Mouse (Mus musculus) ovary, postnatal 10 days (tissue): ENCODE measurements around the gene Tmem8b.
A peak's percentile ranks its signal among the peaks of the same experiment; 100 is the strongest.

Experiments used
- DNase-seq: peaks from one replicate; pipeline ENCODE4 v3.0.0; 2022; ENCODE audit warnings: low spot score

Gene Tmem8b

DNA sequence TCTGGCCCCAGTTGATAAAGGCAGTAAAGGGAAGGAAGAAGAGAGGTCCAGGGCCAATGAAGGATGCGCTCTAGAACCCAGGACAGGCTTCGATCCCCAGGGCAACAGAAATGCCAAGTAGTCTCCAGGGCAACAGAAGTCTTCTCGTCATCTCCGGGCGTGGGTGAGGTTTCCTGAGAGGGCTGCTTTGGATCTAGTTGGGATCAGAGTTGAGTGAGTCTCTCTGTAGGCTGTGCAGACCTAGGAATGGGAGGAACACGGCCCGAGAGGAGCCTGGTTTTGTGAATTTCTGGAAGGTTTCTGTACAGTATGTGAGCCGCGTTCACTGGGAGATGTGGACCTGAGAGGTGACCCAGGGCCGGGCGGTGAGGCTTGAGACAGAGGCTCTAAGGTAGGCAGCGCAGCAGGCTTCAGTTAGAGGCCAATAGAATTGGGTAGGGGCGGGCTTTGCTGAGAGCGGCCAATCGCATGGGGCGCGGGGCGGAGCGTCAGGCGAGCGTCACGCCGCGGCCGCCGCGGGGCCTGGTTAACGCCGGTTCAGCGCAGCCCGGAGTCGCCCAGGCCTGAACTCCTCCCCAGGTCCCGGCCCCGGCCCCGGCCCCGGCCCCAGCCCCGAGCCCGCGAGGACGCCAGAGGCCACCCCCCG is at the start of gene Tmem8b, which contains the start of gene Fam221b:
Gene Tmem8b (plus strand): TSS at position 190 of the 646 bp plus-strand sequence.
Gene Fam221b (minus strand): TSS at position 364 of the 646 bp plus-strand sequence.
- peak; percentile 80 for DNase-seq

DNA sequence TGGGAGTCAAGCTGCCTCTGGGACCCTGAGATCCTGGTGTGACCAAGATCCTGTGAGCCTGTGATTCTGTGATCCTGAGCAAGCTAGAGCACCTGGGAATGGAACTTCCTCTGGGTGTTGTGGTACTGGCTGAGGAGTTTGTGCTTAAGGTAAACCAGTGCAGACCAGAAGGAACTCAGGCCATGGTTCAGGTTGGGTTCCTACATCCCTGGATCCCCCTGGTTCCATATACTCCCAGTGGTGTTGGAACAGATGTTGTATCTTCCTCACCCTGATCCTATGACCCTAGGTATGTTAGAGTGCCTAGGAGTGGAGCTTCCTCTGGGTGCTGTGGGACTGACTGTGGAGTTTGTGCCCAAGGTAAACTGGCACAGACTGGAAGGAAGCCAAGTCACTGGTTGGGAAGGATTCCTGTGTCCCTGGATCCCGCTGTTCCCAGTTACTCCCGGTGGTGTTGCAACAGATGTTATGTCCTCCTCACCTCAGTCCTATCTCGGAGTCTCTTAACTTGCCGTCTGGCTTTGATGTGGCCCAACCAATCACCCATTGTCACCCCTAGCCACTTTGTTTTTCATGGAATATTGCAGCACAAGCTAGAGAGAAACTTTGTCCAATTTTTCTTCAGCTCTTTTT is 48.5 kb upstream of the Tmem8b start:
- no peak for DNase-seq

DNA sequence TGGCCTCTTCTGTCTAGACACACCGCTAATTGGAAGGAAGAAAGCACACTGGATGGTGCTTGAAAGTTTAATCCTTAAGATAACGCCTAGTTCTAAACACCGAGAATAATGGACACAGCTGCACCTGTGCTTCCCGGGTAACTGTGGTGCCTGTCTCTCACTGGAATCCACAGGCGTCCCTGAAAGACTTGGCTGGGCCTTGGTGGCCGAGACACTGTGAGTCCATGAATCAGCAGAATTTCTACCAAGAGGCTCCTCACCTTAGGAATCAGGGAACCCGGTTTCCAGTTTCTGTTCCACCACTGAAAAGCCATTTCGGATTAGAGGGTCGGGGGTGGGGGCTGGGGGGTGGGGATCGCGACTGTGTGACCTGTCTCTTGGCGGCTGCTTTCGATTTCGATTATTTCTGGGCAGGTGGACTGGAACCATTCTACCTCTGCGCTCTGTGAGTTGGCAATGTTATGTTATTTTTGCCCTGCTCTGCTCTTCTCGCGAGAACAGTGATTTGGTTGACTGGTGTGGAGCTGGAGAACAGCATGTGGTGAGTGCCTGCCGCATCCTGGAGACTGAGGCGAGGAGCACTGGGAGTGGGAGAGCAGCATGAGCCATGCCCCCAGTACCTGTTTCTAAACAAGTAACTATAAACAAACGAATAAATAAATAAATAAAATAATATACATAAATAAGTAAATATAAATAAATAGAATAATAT is 39.5 kb upstream of the Tmem8b start:
- DNase-seq: no peak

DNA sequence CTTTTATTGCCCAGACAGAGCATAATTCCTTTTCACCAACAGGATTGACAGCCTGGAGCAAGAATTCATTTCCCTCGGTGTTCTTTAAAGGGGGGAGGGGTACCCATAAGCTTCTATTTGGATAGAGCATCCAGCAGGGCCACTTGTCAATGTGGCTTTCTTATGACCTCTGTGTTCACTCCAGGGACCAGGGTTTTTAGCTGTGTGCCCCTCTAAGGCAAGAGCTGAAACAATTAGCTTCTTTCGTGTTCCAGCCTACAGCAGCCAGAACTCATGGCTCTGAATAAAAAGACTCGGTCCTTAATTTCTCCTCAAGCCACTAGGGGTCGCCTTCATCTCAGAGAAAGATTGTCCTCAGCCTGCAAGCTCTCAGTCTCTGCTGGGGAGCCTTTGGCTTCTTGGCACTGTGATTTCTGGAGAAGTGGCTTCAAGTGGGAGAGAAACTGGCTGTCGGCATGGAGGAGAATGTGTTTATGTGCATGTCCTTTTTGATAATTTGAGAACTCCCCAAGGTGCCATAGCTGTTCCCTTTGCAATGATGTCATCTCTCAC is 38.7 kb upstream of the Tmem8b start:
- peak; percentile 42 for DNase-seq

DNA sequence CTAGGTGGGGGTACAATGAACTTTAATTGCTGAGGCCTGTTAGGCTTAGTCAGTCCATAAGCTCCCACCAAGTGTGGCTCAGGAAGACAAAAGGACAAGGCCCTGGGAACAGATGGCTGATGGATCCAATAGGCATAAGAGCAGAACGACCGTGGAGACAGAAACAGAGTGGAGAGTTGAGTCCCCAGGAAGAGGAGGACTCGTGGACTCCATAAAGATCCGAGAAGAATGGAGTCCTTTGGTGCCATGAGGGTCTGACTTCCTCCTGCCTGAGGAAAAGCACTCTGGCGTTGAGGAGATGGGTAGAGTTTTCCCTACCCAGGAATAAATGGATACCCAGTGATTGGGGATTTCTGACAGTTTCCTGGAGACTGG is 38.1 kb upstream of the Tmem8b start:
- no peak for DNase-seq

DNA sequence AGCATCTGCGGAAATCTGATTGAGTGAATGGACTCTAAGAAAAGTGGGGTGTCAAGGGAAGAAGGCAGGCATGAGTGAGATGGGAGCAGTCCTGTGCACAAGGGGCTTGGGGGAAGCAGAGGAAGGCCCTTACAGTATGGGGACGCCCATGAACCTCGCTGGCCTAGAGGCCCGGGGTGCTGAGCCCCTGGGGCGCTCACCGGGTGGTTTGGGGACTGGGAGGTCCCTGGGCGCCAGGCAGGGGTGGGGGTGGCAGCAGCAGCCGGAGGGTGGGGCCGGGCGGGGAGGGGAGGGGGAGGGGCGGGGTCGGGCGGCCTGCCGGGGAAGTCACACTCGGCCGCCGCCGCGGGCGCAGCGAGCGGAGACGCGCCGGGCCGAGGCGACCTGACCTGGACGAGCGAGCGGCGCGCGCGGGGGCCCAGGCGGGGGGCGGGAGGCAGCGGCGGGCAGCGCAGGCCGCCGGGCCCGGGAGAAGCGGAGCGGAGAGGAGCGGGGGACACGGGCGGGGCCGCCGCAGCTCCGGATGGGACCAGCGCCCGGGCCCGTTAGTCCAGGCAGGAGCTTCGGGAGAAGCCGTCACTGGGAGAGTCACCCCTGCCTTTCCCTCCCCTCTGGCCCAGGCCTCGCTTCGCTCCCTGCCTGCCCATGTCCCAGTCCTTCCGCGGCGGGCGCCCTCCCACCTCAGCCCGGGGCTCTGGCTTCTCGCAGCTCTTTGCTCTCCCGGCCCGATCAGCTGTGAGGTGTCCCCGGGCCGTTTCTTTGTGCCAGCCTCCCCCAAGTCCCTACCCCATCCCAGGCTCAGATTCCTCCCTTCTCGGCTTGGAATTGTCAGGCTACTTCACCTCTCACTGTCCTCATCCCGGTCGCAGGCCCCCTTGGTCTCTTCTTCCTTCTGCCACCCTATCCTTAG is 37.5 kb upstream of the Tmem8b start, which contains the start of gene Npr2:
Gene Npr2 (plus strand): TSS at position 890 of the 910 bp plus-strand sequence.
- peak; percentile 46 for DNase-seq

DNA sequence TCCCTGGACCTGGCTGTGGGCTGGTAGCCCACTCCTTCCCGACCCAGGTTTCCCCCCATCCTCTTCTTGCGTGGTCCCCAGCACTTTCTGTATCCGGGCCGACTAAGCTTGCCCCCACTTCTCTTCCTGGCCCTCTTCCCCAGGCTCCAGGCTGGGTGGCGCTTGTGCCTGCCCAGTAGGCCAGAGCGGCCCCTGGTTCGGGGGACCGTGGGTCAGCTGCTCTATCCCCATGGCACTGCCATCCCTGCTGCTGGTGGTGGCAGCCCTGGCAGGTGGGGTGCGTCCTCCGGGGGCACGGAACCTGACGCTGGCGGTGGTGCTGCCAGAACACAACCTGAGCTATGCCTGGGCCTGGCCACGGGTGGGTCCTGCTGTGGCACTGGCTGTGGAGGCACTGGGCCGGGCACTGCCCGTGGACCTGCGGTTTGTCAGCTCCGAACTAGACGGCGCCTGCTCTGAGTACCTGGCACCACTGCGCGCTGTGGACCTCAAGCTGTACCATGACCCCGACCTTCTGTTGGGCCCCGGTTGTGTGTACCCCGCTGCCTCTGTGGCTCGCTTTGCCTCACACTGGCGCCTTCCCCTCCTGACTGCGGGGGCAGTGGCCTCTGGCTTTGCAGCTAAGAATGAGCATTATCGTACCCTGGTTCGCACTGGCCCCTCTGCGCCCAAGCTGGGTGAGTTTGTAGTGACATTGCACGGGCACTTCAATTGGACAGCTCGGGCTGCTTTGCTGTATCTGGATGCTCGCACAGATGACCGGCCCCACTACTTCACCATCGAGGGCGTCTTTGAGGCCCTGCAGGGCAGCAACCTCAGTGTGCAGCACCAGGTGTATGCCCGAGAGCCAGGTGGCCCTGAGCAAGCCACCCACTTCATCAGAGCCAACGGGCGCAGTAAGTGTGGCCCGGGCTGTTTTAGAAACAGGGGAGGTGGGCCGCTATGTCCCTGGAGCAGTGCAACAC is 36.5 kb upstream of the Tmem8b start:
- no peak for DNase-seq

DNA sequence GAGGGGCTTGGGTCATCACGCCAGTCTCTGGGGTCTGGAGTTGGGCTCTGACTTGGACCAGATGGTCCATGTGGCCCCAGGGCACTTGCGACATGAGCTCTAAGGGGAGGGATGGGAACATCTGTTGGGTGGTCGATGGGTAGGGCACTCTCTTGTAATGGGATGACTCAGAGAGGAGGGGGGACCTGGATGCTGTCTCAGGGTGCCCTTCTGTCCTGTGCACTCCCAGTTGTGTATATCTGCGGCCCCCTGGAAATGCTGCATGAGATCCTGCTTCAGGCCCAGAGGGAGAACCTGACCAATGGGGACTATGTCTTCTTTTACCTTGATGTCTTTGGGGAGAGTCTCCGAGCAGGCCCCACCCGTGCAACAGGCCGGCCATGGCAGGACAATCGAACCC is 35.5 kb upstream of the Tmem8b start:
- DNase-seq: no peak

DNA sequence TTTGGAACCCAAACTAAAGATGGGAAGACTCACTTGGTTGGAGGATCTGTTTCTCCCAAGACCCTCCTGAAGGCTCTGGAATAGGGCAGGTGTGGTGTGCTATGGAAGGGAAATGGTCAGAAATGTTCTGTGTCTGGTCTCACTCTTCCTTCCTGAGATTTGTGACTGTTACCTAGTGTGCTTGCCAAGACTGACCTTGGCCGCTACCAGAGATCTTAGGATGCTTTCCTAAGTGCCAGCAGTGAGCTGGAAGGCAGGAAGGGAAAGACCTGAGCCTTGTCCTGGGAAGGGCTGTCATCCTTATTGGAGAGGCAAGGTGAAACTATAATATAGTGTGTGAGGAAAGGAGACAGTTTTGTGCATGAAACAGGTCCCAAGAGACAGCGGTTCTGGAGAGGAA is 35.0 kb upstream of the Tmem8b start:
- DNase-seq: no peak

DNA sequence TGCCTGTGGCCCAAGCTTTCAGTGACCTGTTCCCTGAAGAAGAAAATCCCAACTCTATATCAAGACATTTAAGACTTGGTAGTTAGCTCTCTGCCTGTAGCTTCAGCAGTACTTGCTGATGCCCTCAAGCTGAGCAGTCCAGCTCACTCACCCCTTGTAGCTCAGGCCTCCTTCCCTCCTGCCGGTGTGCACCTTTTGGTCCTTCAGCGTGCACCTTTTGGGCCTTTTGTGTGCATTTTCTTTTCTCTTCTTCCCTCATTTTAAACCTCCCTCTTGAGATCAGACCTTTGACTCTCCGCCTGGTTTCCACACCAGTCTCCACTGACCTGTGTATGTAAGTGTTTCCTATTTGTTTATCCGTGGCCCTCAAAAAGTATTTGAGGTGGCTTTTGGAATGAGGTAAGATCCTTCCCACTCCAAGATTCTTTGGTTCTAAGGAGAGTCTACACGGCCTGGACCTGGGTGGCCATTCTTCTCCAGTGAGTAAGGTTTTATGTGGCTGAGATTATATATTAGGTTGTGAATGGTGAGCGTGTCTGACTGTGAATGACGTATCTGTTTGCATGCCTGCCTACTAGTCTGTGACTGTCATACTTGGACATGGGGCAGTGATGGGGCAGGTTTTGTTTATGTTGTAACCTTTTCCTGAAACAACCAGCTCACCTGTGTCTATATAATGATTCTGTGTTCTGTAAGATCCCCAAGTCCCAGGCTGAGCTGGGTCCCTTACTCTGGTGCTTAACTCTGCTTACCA is 34.0 kb upstream of the Tmem8b start:
- no peak for DNase-seq

DNA sequence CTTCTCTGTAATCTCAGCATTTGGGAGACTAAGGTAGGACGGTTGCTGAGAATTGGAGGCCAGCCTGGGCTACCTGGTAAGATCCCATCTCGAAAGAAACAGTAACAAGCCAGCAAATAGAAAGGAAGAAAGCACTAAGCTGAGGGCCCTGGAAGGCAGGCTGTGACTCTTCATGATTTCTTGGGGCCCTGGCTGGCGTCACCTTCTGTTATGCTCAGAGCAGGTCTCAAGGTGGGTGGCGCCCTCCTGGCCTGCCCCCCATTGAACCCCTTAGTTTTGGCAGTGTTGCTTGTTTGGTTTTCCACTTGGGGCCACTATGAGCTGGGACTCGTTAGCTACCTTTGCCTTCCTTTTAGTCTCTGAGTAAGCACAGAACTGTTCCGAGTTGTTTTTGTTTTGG is 32.0 kb upstream of the Tmem8b start:
- no peak for DNase-seq

DNA sequence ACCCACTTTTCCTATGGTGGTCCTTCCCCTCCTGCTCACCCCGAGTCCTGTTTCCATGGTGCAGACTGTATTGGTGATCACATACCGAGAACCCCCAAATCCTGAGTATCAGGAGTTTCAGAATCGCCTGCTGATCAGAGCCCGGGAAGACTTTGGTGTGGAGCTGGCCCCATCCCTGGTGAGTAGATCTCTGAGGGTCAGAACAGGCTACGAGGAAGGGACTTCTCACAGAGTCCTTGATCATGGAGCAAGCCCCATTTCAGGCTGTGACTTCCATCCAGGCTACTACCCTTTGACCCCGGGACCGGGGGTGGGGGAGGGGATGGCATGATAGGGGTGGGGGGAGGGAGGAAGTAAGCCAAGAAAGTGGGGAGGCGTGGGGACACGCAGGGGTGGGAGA is 28.7 kb upstream of the Tmem8b start:
- no peak for DNase-seq

DNA sequence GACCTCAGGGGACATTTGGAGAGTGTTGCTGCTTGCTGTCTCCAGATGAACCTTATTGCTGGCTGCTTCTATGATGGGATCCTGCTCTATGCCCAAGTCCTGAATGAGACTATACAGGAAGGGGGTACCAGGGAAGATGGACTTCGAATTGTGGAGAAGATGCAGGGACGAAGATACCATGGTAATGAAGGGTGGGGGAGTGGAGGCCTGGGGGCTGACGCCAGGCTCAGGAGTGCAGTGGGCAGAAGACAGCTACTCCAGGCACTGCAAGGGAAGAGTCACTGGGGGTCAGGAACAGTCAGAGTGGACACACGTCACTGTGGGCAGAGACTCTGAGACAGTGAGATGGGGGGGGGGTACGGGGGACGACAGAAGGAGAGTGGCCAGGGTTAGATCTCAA is 28.3 kb upstream of the Tmem8b start:
- DNase-seq: no peak

DNA sequence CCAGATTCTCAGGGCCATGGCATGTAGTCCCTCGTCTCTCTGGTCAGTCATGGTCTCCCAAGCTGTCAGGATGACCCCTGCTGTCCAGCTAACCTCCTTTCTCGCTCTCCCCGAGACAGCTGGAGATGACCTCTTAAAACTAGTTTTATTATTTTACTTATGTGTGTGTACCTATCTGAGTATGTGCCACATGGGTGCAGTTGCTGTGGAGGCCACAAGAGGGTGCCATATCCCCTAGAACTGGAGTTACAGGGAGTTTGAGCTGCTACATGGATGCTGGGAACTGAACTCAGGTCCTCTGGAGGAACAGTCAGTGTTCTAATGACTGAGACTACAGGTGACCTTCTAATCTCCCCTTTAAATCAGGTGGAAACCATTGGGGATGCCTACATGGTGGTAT is 19.0 kb upstream of the Tmem8b start:
- DNase-seq: no peak

DNA sequence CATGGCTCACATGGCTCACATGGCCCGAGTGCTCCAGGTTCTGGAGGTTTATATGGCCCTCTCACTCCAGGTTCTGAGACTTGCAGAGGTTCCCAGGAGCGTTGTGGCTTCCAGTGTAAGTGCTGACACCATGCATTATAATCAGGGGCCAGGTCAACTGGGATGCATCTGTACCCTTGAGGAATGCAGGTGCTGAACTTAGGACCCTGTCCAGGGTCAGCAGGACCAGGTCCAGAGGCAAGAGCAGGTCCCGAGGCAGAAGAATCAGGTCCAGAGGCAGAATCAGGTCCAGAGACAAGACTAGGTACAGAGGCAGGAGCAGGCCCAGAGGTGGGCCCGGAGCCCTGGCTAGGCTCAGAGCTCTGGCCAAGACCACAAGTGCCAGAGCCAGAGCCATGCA is 16.0 kb upstream of the Tmem8b start:
- no peak for DNase-seq

DNA sequence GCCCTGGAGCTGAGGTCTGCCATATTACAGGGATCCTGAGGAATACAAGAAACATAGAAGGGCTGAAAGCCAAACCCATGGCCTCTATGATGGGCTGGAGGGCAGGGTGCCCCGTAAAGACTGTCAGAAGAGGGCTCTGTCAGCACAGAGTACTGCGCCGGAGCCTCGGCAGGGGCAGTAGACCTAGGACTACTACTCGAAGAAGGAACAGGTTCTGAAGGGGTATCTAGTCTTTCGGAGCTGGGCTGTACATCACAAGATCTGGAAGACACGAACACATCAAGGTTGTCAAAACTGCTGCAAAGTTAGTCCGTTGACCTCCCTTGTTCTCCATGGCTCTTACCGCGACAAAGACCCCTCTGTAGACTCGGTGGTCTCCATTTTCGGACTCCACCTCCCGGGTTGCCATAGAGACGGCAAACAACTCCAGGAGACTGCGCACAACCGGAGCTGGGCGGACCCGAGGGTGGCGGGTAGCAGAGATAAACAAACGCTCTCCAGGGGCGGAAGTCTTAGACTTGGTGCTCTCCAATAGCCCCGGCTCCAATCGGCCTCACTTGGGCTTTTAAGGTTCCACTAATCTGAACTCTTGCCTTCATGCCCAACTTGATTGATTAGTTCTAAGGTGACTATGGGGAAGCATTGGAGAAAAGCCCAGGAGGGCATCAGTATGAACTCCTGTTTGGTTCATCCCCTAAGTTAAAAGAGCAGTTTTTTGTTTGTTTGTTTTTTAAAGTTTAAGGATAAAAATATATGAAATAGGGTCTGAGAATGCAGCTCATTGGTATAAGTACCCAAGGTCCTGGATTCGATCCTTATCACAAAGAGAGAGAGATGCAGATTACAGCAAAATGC is 15.4 kb upstream of the Tmem8b start, which contains the start of gene Spag8:
Gene Spag8 (minus strand): TSS at position 434 of the 855 bp plus-strand sequence.
- no peak for DNase-seq

DNA sequence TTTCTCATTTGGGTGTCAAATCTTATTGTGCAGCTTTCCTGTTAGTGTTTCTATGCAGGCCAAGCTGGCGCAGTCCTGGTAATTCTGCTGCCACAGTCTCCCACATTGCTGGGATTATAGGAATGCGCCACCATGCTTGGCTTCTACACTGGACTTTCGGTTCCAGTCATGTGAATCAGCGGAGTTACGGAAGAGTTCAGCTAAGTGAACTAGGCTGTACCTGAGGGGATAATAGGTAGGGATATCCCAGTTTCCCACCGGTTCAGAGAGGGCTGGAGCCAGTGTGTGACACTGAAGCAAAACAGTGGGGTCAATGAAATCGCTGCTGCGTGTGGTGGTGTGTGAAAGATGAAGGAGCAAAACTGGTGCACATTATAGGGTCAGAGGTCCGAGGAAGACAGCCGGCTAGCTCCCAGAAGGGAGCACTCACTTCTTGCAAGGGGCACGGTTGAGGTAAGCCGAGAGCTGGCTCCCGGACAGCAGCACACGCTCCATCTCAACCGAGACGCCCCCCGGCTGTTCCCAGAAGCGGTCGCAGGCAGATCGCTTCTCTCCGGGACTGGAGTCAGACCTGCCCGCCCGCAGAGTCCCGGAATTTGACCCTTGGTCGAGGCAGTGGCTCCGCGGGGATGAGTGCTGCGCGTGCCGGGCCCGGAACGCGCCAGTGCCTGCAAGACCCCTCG is 13.0 kb upstream of the Tmem8b start:
- no peak for DNase-seq
